Mouse (Mus musculus) heart, adult 8-10 months (tissue): ENCODE measurements at regions not wholly inside any gene's neighbourhood (a gene's known extent, or its start where the extent isn't known, plus 50 kb on each side); places are given as distances from the start of the nearest gene placed in this dataset.

Experiments
- DNase-seq: peaks from one replicate; pipeline ENCODE4 v3.0.0; 2022; ENCODE audit warnings: low spot score

DNA sequence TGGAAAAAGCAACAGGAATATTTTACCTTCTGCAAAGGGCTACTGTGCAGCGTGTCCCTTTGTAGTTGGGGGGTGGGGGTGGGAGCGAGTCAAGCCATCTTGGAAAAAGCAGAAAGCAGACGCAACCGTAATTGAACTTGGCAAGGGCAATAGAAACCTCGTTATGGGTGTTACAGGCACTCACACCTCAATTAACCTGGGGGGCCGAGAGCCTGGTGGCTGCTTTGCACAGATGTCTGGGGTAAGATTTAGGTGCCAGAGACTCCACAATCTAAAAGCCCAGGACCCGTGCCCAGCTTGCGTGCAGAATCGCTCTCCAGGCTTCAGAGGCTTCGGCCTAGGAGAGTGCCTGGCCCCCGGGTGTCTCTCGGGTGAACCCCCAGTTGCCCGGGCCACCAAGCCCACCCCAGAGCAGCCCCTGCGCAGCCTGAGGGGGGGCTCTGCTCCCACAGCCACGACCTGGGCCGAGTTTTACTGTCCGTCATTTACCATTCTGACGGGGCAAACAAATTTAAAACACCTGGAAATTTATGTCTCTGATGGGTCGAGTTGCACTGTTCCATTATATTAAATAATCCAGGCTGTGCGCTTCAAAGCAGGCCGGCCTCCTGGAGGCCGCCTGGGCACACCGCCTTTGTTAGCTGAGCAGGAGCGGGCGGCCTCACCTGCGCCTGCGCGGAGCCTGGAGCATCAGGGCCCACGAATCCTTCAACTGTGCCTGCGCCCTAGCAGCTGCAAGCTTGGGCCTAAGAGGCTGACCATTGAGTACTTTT is 212.4 kb downstream of the Srbd1 start:
- DNase-seq = no peak

DNA sequence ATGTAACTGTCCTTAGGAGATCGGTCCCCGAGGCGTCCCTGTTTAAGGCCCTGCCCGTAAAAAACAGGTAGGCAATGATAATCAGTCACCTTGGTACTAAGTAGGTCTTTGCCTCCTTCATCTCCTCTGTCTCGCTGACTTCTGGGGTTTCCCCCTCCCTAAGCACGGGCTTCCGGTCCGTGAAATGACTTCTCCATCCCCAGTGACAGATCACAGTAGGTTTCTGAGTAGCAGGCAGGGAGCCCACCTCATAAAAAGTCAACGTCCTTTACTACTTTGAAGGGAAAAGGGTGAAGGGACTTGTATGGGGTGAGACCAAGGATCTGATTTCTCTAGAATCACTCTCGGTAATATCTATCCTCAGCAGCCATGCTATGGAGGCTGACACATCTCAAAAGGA is 213.0 kb downstream of the Srbd1 start:
- DNase-seq = no peak

DNA sequence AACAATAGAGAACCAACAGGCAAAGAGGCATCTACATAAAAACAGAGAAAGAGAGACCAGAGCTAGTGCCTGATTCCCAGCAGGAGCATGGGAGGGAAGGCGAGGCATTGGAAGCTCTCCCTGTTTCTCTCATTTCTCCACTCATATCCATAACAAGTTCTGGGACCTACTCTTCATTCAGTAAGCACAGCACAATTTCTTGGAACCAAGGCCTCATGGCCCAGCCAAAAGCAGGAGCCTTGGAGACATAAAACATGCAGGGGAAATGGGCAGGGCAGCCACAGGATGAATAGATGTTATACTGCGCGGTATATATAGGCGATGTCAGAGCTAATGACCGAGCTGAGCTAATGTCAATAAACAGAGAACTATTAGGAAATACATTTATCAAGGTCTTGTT is 214.2 kb downstream of the Srbd1 start:
- no peak for DNase-seq

DNA sequence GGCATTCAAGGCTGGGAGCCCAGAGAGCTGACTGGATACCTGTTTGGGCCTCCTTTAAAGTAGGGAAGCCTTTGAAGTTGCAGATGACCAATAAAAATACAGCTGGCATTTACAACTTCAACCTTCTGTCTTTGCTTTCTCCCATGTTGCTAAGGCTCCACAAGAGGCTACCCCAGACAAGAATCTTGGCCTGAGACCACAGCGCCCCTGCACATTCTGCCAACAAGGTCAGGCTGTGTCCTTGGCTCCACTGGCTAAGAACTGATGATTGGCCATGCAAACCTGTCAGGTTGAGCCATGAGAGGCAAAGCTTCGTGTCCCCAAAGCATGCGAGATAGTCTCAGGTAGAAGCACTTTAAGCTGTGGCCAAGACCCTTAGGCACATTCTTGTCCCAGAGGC is 214.6 kb downstream of the Srbd1 start:
- DNase-seq = no peak

DNA sequence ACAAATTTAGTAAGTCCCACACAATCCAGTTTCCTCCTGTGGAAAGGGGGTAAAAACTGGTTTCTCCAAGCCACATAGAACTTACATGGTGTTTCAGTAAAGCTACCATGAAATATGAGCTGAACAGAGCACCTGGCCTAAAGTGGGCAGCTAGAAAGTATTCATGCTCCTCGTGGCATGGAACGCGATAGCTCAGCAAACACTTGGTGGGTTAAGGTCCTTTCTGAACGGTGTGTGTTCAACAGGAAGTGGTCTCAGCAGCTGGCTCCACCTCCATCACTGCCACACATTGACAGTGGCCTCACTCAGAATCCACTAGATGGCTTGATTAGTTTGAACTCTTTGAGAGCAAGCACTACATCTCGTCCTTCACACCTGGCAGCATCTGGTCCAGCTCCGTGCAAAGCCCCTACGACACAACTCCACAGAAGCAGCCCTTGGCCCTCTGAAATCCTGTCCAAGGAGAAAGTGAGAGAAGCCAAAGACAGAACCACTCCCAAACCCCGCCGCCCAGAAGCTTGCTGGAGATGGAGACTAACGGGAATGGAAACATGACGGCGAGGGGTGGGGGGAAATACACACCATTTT is 215.2 kb downstream of the Srbd1 start:
- no peak for DNase-seq

DNA sequence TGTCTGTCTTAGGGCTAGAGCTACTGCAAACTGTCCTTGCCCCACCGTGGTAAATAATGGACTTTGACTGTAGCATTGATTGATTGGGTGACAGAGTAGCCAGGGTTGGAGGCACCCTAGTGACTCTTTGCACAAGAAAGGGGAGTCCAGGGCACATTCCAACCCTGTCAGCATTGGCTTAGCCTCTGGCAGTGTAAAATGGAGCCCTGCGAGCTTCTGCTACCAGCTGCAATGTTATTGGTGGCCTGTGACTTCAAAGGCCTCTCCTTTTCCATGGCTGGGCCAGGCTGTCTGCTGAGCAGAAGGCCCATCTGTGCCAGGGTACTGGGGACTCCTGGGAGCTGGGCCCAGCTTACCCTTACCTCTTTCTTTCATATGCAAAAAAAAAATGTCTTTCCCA is 216.4 kb downstream of the Srbd1 start:
- DNase-seq = no peak

DNA sequence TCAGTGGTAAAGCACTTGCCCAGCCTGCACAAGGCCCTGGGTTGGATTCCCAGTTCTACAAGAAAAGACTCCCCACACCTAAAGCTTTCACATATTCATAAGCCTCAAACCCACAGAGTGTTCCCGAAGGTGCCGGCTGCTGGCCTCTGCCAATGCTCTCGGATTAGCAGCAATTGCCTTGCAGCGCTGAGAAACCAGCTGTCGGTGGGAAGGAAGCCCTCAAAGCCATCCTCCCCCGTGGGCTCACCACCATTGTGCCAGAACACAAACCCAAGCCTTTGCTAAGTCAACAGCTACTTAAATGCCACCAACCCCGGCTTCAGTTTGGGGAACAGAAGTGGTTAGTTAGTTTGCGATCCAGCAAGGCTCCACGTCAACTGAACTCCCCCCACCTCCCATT is 217.7 kb downstream of the Srbd1 start:
- no peak for DNase-seq

DNA sequence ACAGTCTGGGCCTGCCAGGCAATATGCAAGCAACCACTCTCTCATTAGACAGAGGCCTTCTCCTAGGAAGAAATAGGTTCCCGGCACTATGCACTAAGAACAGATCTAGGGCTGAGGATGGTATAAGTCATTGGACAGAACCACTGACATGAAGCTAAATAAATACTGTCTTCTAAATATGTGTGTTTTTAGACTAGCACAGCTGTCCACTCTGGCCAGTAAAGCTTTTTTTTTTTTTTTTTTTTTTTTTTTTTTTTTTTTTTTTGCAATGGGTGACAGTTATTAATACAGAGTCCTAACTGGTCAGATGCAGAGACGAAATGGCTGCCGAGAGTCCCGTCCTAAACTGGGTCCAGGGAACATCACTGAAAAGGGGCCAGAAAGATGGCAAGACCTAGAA is 218.9 kb downstream of the Srbd1 start:
- no peak for DNase-seq

DNA sequence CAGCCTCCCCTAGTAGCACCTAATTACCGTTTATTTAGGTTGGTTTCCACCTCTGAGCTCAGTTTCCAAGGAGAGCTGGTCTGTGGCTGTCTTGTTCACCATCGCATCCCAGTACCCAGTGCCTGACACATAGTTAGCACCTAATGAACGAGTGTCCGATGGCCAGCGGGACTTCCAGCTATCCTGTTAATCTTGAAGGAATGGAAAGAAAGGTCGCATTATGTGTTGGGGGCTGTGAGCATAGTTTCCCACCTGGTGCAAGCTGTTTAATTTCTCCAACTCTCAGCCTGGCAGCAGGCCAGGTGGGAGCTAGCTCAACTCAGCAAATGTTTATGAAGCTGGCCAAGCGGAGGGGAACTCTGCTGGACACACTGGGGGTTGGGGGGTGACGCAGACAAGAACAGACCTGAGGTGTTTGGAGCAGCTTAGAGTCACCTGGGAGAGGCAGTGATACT is 223.7 kb downstream of the Srbd1 start:
- DNase-seq = no peak

DNA sequence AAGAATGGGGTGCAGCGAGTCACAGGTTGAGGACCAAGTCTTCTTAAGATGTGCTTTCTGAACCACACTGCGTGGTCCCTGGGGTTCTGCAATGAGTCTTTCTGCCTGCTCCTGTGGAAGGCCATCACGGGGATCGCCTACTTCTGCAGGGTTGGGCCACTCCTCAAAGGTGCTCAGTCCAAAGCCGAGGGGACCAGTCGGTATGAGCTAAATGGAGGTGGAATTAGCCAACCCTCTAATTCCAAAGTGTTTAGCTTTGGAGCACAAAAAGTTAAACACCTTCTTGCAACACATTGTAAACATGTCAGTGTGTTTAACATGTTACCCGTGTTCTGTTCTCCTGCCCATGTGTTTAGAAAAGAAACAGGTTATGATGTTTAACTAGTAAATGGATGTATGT is 225.1 kb downstream of the Srbd1 start:
- DNase-seq = no peak

DNA sequence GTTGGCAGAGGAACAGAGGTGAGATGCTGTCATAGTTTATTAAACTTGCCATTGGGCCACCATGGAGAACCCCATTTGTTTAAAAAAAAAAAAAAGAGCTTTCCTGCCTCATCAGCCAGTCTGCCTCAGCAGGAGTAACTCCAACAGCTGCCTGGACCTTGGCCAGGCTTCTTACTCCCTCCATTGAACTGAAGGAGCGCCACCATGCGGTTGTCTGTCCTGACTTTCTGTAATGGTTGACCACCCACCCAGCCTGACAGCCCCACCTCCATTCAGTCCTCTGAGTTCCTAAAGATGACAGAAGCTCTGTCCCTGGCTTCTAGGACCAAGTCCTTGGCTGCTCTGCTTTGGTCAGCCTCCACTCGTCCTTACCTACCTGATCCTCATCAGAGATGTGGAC is 227.8 kb upstream of the Six2 start:
- no peak for DNase-seq

DNA sequence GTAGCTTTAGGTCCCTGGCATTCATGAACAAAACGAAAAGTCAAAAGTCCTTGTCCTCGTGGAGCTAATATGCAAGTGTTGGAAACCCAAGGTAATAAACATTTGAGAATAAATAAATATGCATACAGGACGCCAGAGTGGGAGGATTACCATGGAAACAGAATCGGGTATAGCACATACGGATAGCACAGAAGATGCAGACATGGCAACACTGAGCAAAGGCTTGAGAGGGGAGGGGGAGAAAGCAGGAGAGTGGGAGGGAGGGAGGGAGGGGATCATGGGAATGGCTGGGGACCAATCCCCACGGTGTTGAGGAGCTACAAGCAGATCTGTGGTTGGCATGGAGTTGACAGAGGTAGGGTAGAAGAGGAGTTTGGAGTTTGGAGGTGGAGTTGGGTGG is 226.0 kb upstream of the Six2 start:
- DNase-seq = no peak

DNA sequence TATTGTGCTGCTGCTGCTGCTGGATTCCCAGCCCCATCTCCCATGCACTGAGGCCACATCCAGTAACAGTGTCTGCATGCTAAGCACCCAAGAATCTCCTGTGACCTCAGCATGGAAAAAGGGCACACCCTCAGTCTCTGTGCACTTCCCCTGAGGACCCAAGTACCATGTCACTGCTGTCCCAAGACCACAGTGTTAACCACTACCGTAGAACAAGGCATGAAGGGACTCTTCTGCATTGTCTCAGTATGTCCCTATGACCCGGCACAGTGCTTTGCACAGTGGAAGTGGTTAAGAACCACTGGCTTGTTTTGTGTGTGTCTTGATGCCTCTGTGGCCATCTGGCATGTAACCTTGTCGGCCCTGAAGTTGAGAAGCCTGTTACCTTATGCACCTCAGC is 220.6 kb upstream of the Six2 start:
- DNase-seq = no peak

DNA sequence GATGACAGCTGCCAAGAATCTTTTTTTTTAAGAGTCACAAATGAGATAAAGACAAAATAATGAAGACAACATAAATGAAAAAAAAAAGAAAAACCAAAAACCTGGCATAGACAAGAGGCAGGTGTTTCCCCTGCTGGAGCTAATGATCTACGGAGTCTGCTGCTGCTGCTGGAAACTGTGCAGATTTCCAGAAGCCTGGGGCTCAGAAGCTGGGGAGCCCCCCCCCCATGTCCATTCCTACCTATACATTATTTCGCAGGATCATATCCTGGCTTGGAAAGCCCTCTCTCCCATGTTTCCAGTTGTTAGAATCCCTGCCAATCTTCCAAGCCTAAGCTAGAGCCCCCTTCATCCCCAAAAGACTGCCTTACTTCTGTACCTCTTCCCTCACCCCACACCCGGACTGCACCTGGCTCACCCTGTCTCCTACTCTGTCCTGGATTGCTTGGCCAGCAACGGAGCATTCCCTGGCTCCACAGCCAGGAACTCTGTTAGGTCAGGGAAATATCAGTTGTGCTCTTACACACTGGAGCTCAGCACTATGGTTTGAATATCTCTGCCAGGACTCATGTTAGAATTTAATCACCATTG is 218.6 kb upstream of the Six2 start:
- DNase-seq = no peak

DNA sequence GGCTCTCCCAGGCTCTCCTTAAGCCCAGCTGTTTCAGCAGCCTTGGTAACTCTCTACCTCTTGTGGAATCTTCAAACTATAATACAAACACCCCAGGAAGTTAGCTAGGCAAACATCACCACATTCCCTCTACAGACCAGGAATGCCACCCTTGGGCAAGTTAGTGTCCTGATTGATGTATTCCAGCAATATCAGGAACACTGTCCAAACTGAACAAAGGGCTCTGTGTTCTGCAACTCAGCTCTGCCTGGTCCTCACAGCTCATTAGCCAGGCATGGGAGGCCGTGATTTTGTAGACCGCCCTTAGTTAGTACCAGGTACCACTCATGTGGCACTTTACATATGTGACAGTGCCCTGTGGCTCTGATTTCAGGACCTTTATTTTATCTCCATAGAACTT is 214.5 kb upstream of the Six2 start:
- DNase-seq = no peak

DNA sequence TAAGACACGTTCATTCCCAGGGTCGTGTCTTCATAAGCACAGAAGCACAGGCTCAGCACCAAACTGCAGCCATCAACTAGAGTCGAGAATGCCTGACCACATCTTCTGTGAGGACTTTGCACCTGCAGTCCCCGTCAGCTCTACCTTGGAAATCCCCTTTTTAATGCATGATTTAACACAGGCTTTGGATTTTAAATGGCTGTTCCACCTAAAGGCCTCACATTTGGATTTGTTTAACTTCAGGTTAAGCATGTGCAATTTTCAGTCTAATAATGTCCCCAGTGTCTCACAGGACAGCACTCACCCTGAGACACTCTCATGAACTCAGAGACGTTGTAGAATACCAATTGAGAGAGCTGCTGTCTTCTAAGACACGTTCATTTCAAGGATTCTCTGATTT is 211.0 kb upstream of the Six2 start:
- DNase-seq = no peak

DNA sequence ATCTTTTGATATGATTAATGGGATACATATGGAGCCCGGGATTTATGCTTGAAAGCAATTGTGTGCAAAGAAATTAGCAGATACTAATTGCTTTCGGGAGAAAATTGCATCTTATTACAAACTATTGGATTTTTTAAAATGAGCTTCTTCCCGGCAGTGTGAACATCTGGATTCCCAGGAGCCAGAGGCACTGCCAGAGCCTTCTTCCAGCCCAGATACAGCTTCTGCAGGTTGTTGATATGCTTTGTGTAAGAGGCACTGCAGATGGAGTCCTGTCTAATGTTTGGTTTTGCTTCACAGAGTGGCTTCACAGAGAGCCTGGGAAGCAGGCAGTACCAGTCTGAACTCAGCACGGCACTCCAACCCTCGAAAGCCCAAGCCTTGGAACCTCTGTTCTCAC is 207.9 kb upstream of the Six2 start:
- no peak for DNase-seq

DNA sequence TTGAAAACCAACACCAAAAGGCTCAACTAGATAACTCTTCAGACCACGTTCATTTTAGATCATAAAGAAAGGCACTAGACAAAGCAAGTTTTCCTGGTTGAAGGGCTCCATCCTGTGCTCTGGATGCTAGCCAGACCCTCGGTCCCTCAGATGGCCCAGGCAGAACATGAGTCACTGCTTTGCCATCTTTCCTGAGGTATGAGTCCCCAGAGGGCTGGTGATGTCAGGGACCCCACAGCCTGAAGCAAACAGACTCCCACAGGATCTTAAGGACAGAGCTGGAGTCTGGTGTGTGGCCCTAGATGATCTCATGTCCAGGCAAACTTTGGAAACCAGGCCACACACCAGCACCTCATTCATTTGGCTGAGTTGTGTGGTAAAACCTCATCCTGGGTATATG is 203.2 kb upstream of the Six2 start:
- no peak for DNase-seq

DNA sequence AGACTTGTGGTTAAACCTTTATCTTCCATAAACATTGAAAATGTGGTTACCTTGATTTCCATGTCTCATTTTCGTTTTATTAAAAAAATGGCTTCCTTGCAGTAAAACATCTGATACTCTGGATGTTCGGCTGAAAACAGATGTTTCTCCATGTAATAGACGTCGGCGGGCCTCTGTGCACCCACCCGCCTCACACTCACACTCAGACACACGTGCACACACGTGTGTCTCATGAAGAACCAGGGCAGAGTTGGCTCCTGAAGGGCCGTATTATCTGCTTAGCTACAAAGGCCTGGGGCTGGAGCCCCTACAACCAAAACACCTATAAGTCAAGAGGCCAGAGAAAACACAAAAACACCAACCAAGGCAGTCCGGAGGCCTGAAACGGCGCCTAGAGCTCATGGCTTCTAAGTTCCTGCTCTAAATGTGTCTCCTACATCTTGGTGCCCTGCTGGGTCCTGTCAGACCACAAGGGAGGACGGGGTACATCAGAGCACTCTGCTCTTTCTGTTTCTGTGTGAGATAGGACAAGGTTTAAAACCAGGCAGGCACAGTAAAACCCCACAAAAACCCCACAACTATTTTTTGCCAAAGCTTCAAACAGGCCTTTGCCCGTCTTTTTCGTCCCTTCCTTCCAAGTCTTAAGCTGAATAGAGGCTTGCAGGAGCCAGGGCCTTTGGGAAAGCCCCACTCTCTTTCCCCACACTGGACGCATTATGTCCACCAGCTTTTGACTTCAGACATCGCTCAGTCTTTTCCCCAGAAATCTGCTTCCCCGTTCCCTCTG is 201.9 kb upstream of the Six2 start:
- DNase-seq = no peak

DNA sequence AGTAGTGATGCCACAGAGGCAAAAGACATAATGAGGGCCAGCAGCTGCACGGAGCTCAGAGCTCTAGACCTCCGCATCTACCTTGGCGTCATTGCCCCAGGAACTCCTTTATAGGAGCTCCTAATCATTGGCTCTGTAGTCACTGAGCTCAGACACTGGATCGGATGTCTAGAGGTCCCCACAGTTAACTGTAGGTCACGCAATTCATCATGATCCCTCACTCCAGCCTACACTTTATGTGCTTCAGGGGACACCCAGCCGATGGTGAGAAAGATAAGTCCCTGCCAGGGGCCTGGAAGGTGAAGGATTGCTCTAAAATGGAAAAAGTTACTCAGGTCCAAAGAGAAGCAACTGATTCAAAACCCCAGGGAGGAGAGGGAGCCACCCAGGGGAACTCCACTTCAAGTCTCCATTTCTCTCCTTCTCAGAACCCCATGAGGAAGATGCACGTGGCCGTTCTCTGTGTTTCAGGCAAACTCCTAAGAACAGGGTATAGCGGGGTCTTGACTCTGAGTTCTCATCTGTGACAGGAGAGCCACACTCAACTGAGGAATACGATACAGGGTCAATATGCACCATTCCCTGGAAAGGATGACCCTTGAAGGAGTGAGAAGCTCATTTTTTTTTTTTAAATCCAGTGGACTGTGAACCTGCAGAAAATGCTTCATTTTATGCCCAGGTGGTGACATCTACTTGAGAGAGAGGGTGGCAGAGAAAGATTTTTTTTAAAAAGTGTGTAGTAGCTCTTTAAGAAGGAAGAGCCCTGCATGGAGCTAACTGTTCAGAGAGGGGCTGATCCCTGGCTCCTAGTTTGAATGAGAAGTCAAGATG is 200.7 kb upstream of the Six2 start:
- DNase-seq = no peak

DNA sequence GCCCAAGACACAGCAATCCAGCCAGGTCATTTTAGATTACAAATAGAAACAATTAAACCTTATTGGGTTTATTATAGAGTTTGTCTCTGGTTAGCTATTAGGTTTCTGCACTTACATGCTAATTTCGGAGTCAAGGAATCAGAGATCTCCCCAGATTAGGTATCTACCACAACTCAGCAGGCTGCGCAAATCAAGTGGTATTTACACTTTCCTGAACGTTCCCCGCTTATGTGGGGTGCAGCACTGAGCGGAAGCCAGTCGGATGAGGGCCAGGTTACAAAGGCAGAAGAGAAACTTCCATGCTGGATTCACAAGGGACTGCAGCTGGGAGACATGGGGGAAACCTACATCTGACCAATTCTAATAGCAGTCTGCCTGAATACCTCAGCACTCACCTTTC is 198.6 kb upstream of the Six2 start:
- DNase-seq = no peak

DNA sequence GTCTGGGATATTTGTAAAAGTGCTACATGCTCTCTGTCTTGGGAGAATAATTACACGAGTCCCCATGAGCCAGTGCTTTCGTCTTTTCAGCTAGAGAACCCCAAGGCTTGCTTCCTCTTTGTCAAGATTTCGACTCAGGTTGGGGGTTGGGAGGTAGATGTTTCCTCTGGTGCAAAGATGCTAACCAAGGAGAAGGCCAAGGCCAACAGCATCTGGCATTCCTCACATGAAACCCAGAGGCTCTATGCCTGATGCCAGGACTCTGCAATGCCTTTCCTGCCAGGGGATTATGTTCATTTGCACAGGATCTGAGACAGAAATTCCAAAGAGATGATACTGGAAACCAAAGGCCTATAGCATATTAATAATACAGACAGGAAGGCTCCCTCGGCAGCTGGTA is 198.2 kb upstream of the Six2 start:
- DNase-seq = no peak
